Comparison of ENCODE assay signal across 9 mouse cellular contexts in genomic region chr3:129308102-129308752, GRCm38 (mm10). TPM values are rescaled to one million over a fixed set of nuclear protein-coding genes. Genes with fewer than 3 reads are reported as not detected.
DNase-seq lines count a peak whose midpoint lies in the region; ATAC-seq and TF ChIP-seq lines count a peak whose summit lies in the region.
"Had no signal": no experiment of that assay in that cellular context is flagged by ENCODE, and none has a peak within 500 bp of the region (broad histone marks: within the 10 kb centered on the region; RNA-seq: fewer than 3 reads in every experiment).

No protein-coding gene starts in this region.

- no peaks in the 10 kb centered on the region for H3K27me3 ChIP-seq in kidney, embryonic 16.5 days (ENCODE audit: insufficient read depth, low read length)
- no peaks in the 10 kb centered on the region for H3K27me3 ChIP-seq in MEL (ENCODE audit: control insufficient read depth in 1 of 2, insufficient read depth in 2 of 2, low read length in 2 of 2)

- peak; percentile 74 for ATAC-seq in kidney, embryonic 16.5 days (ENCODE audit: low FRiP score, low TSS enrichment)

- no peak for DNase-seq in kidney, postnatal 25 days
- peak; percentile 74 for DNase-seq in MEL (ENCODE audit: low read depth, low spot score)
- peak; percentile 91 for DNase-seq in embryo, embryonic 10 days (ENCODE audit: low spot score)
- DNase-seq in large intestine, adult 2 months (ENCODE audit: low read depth, low spot score), result peak; percentile 31
- DNase-seq in skeletal muscle tissue, adult 2 months (ENCODE audit: low read depth, low spot score), result peak; percentile 46
- no peak for DNase-seq in right cerebral cortex, postnatal 25 days
- DNase-seq in gastrocnemius, adult 8-10 months (ENCODE audit: low spot score in 2 of 2), result no peak

- TF ChIP-seq CTCF in MEL (IDR thresholded peaks at IDR 0.05 in 2 of 3, conservative IDR thresholded peaks at IDR 0.05 in 1 of 3; ENCODE audit: control insufficient read depth in 1 of 3, insufficient read depth in 1 of 3, low read depth in 2 of 3, low read length in 3 of 3, poor library complexity in 1 of 3, severe bottlenecking in 1 of 3), result peak in 2 of 3 experiments; percentile 45 to 80; a peak in 4 of 6 replicates

- no peak overlapping the region for H3K4me2 ChIP-seq in kidney, embryonic 16.5 days (replicated peaks; ENCODE audit: low read depth, low read length)

- no peak for TF ChIP-seq EP300 in MEL (IDR thresholded peaks at IDR 0.05; ENCODE audit: low read depth in 1 of 2, low read length in 2 of 2)

- no peak overlapping the region for H3K9ac ChIP-seq in kidney, embryonic 16.5 days (replicated peaks; ENCODE audit: low read length)
- H3K9ac ChIP-seq in MEL (ENCODE audit: control insufficient read depth, low read depth, low read length, poor library complexity, severe bottlenecking), result no peak overlapping the region

- no peaks in the 10 kb centered on the region for H3K79me2 ChIP-seq in MEL (ENCODE audit: control insufficient read depth, insufficient read depth, low read length, poor library complexity)

- TF ChIP-seq RAD21 in MEL (IDR thresholded peaks at IDR 0.05; ENCODE audit: low read depth, low read length), result peak; percentile 74

- no peak overlapping the region for H3K4me3 ChIP-seq in kidney, embryonic 16.5 days (ENCODE audit: low read length)
- no peak overlapping the region for H3K4me3 ChIP-seq in MEL (ENCODE audit: control insufficient read depth in 1 of 2, insufficient read depth in 1 of 2, low read depth in 2 of 2, low read length in 2 of 2)
- H3K4me3 ChIP-seq: myocyte had no signal

- H3K4me1 ChIP-seq in kidney, embryonic 16.5 days (ENCODE audit: insufficient read depth, low read length), result peaks cover 12% of the 10 kb centered on the region; the same call in 1 of the 2 replicates
- H3K4me1 ChIP-seq in MEL (ENCODE audit: control insufficient read depth in 1 of 2, insufficient read depth in 2 of 2, low read length in 2 of 2), result no peaks in the 10 kb centered on the region

- H3K9me3 ChIP-seq in kidney, embryonic 16.5 days (ENCODE audit: low read length), result no peaks in the 10 kb centered on the region
- H3K9me3 ChIP-seq in MEL (replicated peaks; ENCODE audit: insufficient read depth, low read length), result no peaks in the 10 kb centered on the region

- H3K36me3 ChIP-seq in kidney, embryonic 16.5 days (ENCODE audit: insufficient read depth, low read length), result peaks cover 8% of the 10 kb centered on the region; the same call in 1 of the 2 replicates
- no peaks in the 10 kb centered on the region for H3K36me3 ChIP-seq in MEL (ENCODE audit: control insufficient read depth in 1 of 2, insufficient read depth in 2 of 2, low read length in 2 of 2)

- no peak overlapping the region for H3K27ac ChIP-seq in kidney, embryonic 16.5 days (ENCODE audit: low read length)
- no peak overlapping the region for H3K27ac ChIP-seq in MEL (ENCODE audit: control insufficient read depth, low read depth, low read length)

- TF ChIP-seq POLR2A in MEL (IDR thresholded peaks at IDR 0.05; ENCODE audit: control insufficient read depth in 1 of 2, insufficient read depth in 1 of 2, low read depth in 1 of 2, low read length in 2 of 2, poor library complexity in 1 of 2), result no peak

- 31% methylated on average over 10 of the region's 10 CpGs for WGBS in kidney, embryonic 16.5 days
- 34% methylated on average over 10 of the region's 10 CpGs for WGBS in large intestine, adult 2 months

TF ChIP-seq in MEL, 35 proteins besides CTCF, POLR2A, EP300 and RAD21:
- peak; percentile 84 for TF ChIP-seq SMC3 (IDR thresholded peaks at IDR 0.05; ENCODE audit: low read depth, low read length)
- TF ChIP-seq MYC (IDR thresholded peaks at IDR 0.05; ENCODE audit: low read depth, low read length), result no peak
- TF ChIP-seq ZKSCAN1 (IDR thresholded peaks at IDR 0.05; ENCODE audit: low read depth, low read length), result no peak
- peak; percentile 53 for TF ChIP-seq ZC3H11A (IDR thresholded peaks at IDR 0.05; ENCODE audit: low read depth, low read length)
- TF ChIP-seq RCOR1 (IDR thresholded peaks at IDR 0.05; ENCODE audit: low read depth, low read length), result no peak
TF ChIP-seq in MEL: peak in this region for 2.

RNA-seq across cellular contexts. Expression of gene Enpep, which starts 24.3 kb away (rescaled TPM):
- 116 and 117 TPM in 2 replicates for polyA plus RNA-seq in kidney, embryonic 16.5 days (2015; fragmentation: Nextera tagmentation; extraction: Ambion mirVana)
- total RNA-seq in MEL (2012; rRNA removed), result not detected in 2 replicates
- polyA plus RNA-seq in MEL (2012; ENCODE audit: insufficient read depth in 1 of 2, insufficient read length in 2 of 2, low read depth in 1 of 2, low replicate concordance in 2 of 2, missing spikeins in 1 of 2), result not detected
- polyA plus RNA-seq in large intestine, adult 2 months (2012; rRNA removed), result 128 and 272 TPM in 2 replicates
- total RNA-seq in gastrocnemius, adult 8-10 months (2022), result 1 to 10 TPM in 3 of 4 experiments, under 1 TPM in 1; 0.77 to 2.9 (median 1.6) TPM

Comparison
In these comparisons a context has a peak if more than half of its experiments do, and no peak if none do; other contexts are left out.
1. DNase-seq: peak in MEL (single experiment), embryo, embryonic 10 days (single experiment), large intestine, adult 2 months (single experiment) and skeletal muscle tissue, adult 2 months (single experiment); none in kidney, postnatal 25 days (0 of 2), right cerebral cortex, postnatal 25 days (single experiment) and gastrocnemius, adult 8-10 months (0 of 2).
2. RNA of gene Enpep, which starts 24.3 kb away (polyA plus RNA-seq): 128 to 272 TPM in large intestine, adult 2 months and 116 to 117 TPM in kidney, embryonic 16.5 days; not detected in MEL; every median in the first group is over 100 times any median in the second.